Mouse (Mus musculus) thymus, postnatal 10 days (tissue): ENCODE data around the gene Lsm4.

ENCODE experiments used
- DNase-seq, 2 experiments: peaks; one replicate each; pipeline ENCODE4 v3.0.0; 2021; ENCODE audit warnings: low spot score in 2 of 2

The Lsm4 gene

GRCm38 (mm10) chr8:70699834-70700554, 26.9 kb downstream of the Lsm4 start:
- peak; percentile 86 to 88 for DNase-seq

- peak; percentile 93 to 95 for DNase-seq
These were observed 27.5 kb downstream of the Lsm4 start for GRCm38 (mm10) chr8:70700555-70700922.

GRCm38 (mm10) chr8:70701048-70701981, 28.3 kb downstream of the Lsm4 start:
- DNase-seq: no peak

- DNase-seq: no peak
These were observed 29.2 kb downstream of the Lsm4 start for GRCm38 (mm10) chr8:70701982-70702841.

GRCm38 (mm10) chr8:70702842-70703182, 29.8 kb downstream of the Lsm4 start:
- no peak for DNase-seq

- DNase-seq: no peak
These were observed 30.2 kb downstream of the Lsm4 start, which contains the start of gene Iqcn for GRCm38 (mm10) chr8:70703287-70703686. TSS of gene Iqcn (plus strand) at chr8:70703457.

GRCm38 (mm10) chr8:70708281-70708680, 35.2 kb downstream of the Lsm4 start:
- no peak for DNase-seq

GRCm38 (mm10) chr8:70709794-70710193, 36.7 kb downstream of the Lsm4 start:
- DNase-seq: no peak

- DNase-seq: no peak
These were observed 37.2 kb downstream of the Lsm4 start for GRCm38 (mm10) chr8:70710296-70710695.

- no peak for DNase-seq
These were observed 38.0 kb downstream of the Lsm4 start for GRCm38 (mm10) chr8:70711041-70711440.

- no peak for DNase-seq
These were observed 40.9 kb downstream of the Lsm4 start for GRCm38 (mm10) chr8:70713991-70714390.

GRCm38 (mm10) chr8:70715086-70715485, 42.0 kb downstream of the Lsm4 start:
- no peak for DNase-seq

- DNase-seq: no peak
These were observed 43.7 kb downstream of the Lsm4 start for GRCm38 (mm10) chr8:70716521-70717400.

- peak; percentile 71 to 86 for DNase-seq
These were observed 45.2 kb downstream of the Lsm4 start, which contains the start of gene Gm3336 for GRCm38 (mm10) chr8:70718297-70718696. TSS of gene Gm3336 (plus strand) at chr8:70718543.

- DNase-seq: no peak
These were observed 46.8 kb downstream of the Lsm4 start for GRCm38 (mm10) chr8:70719796-70720270.

GRCm38 (mm10) chr8:70720739-70721138, 47.7 kb downstream of the Lsm4 start:
- DNase-seq: peak; percentile 51 to 79

GRCm38 (mm10) chr8:70721601-70722000, 48.6 kb downstream of the Lsm4 start:
- no peak for DNase-seq

GRCm38 (mm10) chr8:70723486-70724210, 50.6 kb downstream of the Lsm4 start, which contains the start of gene Pde4c:
TSS of gene Pde4c (plus strand) at chr8:70723720.
- DNase-seq: no peak

- no peak for DNase-seq
These were observed 51.2 kb downstream of the Lsm4 start for GRCm38 (mm10) chr8:70724216-70724615.
